Mouse (Mus musculus): ENCODE data around the gene Psmd6.

GRCm38 (mm10) chr14:14087348-14087747 lies 33.4 kb downstream of the Psmd6 start:
- no peak for TF ChIP-seq CTCF (IDR thresholded peaks at IDR 0.05 in 2 of 3, conservative IDR thresholded peaks at IDR 0.05 in 1 of 3; ENCODE audit: control insufficient read depth in 1 of 3, insufficient read depth in 1 of 3, low read depth in 2 of 3, low read length in 3 of 3, poor library complexity in 1 of 3, severe bottlenecking in 1 of 3)
- TF ChIP-seq UBTF (IDR thresholded peaks at IDR 0.05; ENCODE audit: borderline replicate concordance, insufficient read depth, low read depth, low read length): no peak
- no peak for TF ChIP-seq CHD2 (IDR thresholded peaks at IDR 0.05; ENCODE audit: low read length)
- TF ChIP-seq TCF12 (IDR thresholded peaks at IDR 0.05; ENCODE audit: low read depth, low read length): no peak
- TF ChIP-seq SMC3 (IDR thresholded peaks at IDR 0.05; ENCODE audit: low read depth, low read length): no peak
